Mouse (Mus musculus) gastrocnemius, postnatal 4 days (tissue): Measurements from ENCODE around the gene Gm5475. TPM values are rescaled to one million over a fixed set of nuclear protein-coding genes. Genes with fewer than 3 reads are reported as not detected.

Experiments used
- DNase-seq, 2 experiments: peaks; one replicate each; pipeline ENCODE4 v3.0.0; 2021 to 2022; ENCODE audit warnings: low spot score in 2 of 2, mixed read lengths in 2 of 2
- total RNA-seq, 2 experiments: library from RNA; stranded (reverse); gene quantifications; 2 replicates each; pipeline ENCODE4 v1.2.3; 2021

The Gm5475 gene
- total RNA-seq, 2 experiments from 2014 or later: not detected

- peak; percentile 53 to 77 for DNase-seq
Measured at GRCm38 (mm10) chr15:100443126-100443922, 21.4 kb downstream of the Gm5475 start.

GRCm38 (mm10) chr15:100446887-100447286 lies 24.9 kb downstream of the Gm5475 start:
- no peak for DNase-seq

DNA sequence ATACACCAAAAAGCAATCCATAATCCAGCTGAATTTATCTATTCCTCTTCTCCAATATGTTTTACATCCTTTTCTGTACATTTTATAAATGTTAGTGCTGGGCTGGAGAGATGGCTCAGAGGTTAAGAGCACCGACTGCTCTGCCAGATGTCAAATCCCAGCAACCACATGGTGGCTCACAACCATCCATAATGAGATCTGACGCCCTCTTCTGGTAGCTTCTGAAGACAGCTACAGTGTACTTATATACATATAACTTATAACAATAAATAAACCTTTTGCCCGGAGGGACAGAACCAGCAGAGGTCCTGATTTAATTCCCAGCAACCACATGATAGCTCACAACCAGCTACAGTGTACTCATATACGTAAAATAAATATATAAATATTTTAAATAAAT lies 26.6 kb downstream of the Gm5475 start:
- DNase-seq: no peak

DNA sequence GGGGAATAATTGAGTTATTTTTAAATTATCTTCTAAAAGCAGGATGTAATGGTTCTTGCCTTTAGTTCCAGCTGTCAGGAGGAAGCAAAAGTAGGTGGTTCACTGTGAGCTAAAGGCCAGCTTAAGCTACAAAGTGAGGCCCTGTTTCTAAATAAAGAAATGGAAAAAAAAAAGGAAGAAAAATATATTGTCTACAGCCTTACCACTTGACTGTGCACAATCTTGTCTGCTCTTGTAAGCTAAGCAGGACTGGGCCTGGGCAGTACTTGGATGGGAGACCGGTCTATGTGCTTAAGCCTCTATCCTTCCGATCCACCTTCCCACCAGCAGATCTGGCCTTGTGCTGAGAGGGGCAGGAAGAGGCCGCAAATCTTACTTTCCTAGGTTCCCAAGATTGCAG lies 27.5 kb downstream of the Gm5475 start:
- no peak for DNase-seq

DNA sequence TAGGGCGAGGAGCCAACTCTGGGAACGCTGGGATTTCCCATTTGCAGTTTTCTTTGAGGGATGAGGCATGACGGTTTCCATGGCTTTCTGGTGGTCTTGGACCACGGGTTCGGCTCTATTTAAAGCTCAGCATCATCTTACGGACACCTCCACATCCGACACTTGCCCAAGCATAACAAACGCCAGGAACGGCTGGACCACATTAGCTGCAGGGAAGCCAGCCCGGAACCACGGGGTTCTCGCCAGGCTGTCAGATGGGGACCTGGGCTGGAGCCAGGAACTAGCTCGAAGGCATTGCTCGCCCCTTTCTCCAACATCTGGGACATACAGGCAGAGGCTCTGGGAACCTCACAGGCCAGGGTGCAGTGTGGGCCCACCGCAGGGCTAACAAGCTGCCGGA lies 29.3 kb downstream of the Gm5475 start:
- peak in 1 of 2 experiments; percentile 58 for DNase-seq

DNA sequence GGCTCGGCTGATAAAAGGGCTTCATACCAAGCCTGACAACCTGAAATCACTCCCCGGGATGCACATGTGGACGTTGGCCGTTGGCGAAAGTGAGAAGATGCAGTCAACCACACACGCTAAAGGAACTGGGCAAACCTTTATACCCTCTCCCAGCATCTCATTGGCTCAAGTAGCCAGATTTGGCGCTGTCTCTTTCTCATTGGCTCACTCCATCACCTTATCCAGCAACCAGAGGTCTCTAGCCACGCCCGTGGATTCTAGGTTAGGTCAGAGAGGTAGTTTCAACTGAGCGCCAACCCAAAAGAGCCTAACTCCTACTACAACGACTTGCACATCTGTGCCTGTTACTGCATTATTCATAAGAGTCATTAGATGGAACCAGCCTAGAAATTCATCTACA lies 30.5 kb downstream of the Gm5475 start:
- DNase-seq: no peak

DNA sequence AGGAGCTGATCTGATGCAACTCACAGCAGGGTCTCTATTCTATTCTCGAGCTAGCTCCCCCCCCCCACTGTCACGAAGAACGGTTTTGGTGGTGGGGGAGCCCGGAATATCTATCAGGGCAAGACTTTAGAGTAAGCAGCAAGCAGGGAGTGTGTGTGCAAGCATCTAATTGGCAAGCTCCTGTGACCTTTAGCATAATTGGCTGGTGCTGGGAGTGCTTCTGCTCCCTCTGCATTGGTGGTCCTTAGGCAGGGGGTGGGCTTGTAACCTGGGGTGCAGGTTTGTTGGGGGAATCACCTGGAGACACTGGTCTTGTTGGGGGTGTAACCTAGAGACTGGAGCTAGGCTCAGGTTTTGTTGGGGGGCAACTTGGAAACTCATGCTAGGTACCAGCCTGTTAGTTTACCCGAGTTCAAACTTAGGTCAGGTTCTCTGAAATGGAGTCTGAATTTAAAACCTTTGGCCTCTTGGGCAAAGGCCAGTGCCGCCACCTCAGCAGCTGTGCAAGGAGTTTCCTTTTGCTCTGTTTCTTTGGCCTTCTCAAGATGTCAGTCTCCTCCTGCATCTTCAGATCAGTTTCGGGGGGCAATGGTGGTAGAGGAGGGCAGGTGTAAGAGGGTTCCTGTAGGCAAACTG lies 34.5 kb downstream of the Gm5475 start:
- DNase-seq: no peak

- DNase-seq: peak; percentile 40 to 70
Measured at GRCm38 (mm10) chr15:100457340-100457739, 35.4 kb downstream of the Gm5475 start.

DNA sequence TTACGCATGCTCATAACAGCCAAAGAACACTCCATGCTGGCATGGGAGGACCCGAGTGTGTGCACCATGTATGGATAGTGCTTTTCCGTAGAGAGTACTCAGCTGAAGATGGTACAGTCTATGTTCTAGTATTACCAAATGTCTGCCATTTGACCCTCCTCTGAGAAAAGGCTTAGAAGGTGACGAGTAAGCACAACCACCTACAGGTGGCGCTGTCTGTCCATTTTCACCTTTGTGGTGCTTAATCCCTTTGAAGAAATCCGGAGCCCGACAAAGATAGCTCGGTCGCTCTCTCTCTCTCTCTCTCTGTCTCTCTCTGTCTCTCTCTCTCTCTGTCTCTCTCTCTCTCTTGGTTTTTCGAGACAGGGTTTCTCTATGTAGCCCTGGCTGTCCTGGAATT lies 36.1 kb downstream of the Gm5475 start:
- DNase-seq: peak in 1 of 2 experiments; percentile 48

DNA sequence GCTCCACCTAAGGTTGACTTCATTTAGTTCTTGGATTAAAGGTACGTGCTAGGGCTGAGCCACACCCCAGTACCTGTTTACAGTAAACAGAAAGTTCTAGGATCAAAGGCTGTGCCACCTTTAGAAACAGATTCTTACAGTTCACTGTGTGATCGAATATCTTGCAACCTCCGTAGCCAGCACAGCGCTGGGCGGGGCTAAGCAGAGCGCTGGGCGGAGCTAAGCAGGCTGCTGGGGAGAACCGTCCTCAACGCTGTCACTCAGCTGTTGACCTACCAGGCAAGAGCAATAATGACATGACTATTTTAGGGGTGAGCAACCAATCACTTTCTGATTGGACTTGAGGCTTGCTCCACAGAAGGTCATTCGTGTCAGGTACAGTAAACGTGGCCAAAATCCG lies 39.0 kb downstream of the Gm5475 start:
- DNase-seq: no peak

DNA sequence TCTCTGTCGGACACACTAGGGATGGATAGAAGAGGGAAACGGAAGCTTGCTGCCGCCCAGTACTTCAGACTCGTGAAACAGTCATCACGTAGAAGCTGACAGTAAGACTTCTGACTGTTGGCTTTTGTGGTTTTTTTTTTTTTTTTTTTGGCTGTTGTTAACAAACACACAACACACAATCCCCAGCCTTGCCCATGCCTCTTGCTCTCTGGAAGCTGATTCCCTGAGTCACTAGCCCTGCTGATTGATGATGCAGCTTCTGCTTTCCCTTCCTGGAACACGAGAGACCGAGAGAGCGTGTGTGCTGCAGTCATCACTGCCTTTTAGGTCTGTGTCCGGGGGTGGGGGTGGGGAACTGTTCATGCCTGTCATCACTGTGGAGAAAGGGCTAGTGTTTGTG lies 39.7 kb downstream of the Gm5475 start:
- DNase-seq: no peak

- DNase-seq: no peak
Measured at GRCm38 (mm10) chr15:100462086-100462485, 40.1 kb downstream of the Gm5475 start.

DNA sequence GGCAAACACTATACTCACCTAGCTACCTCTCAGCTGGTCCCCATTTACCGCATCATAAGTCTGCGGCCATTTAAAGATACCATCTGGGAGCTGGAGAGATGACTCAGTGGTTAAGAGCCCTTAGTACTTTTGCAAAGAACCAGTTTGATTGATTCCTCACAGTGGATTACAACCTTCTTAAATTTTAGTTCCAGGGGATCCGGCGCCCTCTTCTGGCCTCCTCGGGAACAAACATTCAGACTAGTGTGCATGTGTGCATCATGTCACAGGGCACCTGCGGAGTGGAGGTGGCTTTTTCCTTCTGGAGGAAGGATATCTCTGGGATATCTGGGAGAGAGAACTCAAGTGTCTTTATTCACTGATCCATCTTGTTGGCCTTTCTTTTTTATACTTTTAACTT lies 41.8 kb downstream of the Gm5475 start:
- DNase-seq: peak in 1 of 2 experiments; percentile 58

DNA sequence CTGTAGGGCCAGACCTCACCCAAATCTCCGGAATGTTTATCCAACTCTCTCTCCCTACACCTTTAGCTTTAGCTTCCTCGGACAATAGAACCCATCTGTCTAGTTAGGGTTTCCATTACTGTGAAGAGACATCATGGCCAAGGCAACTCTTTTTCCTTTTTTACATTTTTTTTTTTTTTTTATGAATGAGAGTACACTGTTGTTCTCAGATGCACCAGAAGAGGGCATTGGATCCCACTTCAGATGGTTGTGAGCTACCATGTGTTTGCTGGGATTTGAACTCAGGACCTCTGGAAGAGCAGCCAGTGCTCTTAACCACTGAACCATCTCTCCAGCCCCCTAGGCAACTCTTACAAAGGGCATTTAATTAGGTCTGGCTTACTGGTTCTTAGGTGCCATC lies 43.5 kb downstream of the Gm5475 start:
- no peak for DNase-seq

DNA sequence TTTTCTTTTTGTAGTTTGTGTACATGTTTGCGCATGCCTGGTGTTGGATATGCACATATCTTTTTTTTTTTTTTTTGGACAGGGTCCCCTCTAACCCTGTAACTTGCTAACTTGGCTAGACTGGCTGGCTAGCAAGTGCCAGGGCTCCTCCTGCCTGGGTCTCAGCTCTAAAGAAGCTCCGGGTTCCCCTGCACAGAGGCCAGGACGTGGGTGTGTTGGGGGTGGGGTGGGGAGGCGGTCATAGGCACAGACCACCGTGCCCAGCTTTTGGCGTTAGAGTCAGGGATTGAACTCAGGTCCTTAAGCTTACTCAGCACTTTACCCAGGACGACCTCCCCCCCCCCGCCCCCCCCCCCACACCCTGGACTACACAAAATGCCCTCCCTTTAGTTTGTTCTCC lies 45.8 kb downstream of the Gm5475 start:
- DNase-seq: no peak

- peak; percentile 76 to 87 for DNase-seq
Measured at GRCm38 (mm10) chr15:100468295-100469188, 46.6 kb downstream of the Gm5475 start, which contains the start of gene Letmd1. Gene Letmd1 (plus strand): TSS chr15:100469023.

DNA sequence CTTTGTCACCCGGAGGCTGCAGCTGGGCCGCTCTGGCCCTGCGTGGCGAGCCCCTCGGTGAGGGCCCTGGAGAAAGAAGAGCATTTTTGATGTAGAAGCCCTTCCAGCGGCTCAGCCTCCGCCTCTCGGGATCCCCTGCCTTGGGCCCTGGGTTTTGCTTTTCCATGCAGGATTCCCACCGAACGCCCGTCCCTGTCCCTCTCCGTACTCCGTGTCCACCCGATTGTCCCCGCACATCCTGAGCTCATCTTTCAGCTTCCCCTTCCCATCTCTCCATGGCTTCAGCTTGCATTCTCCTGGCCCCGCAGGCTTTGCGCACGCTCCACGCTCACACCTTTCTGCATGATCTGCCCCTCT lies 47.2 kb downstream of the Gm5475 start:
- no peak for DNase-seq

DNA sequence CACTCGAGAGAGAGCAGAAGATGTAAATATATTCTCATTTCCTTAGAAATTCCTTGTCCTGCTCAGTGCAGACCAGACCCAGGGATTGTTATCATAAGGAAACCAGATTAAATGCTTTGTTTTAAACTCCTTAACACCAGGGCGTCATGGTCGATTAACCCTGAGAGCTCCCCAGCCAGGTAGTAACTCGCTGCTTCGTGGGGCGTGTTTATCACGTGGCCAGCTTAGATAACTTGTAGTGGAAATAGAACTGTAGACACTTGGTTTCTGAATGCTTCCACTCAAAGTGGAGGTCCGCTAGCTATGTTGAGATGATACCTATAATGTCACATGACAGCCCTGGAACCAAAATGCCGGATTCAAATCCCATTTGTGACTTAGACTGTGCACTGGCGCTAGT lies 48.1 kb downstream of the Gm5475 start:
- no peak for DNase-seq

GRCm38 (mm10) chr15:100473926-100474503 lies 52.1 kb downstream of the Gm5475 start:
- no peak for DNase-seq
